Mouse (Mus musculus) lung, adult 2 months (tissue): ENCODE measurements around the gene Hao1.

Experiments used
- CTCF ChIP-seq: fragments of 200-500 bp; IDR thresholded peaks from 2 replicates; pipeline ENCODE4 v1.5.1; 2011; ENCODE audit warnings: mild to moderate bottlenecking, low read length, control low read depth; ENCODE audit not compliant: insufficient read depth
- POLR2A ChIP-seq: fragments of 200-500 bp; IDR thresholded peaks from 2 replicates; pipeline ENCODE4 v1.6.1; 2011; ENCODE audit warnings: low read depth, mild to moderate bottlenecking, control low read depth, low read length, borderline replicate concordance; ENCODE audit errors: extremely low read depth

GRCm38 (mm10) chr2:134488671-134489070 is 65.5 kb downstream of the Hao1 start:
- TF ChIP-seq CTCF (no peak), POLR2A (no peak)
